Mouse (Mus musculus) kidney, postnatal 14 days (tissue): ENCODE measurements at regions not wholly inside any gene's neighbourhood (a gene's known extent, or its start where the extent isn't known, plus 50 kb on each side); places are given as distances from the start of the nearest gene placed in this dataset.

Experiments
- DNase-seq: peaks from one replicate; pipeline ENCODE4 v3.0.0; 2022; ENCODE audit warnings: mixed read lengths

GRCm38 (mm10) chr5:75346836-75347773, 195.0 kb downstream of the Pdgfra start:
- DNase-seq = no peak

- no peak for DNase-seq
Measured at GRCm38 (mm10) chr5:75347774-75348116, 195.7 kb downstream of the Pdgfra start.

- no peak for DNase-seq
Measured at GRCm38 (mm10) chr5:75355266-75355665, 203.2 kb downstream of the Pdgfra start.

- DNase-seq = no peak
Measured at GRCm38 (mm10) chr5:75358869-75359268, 206.8 kb downstream of the Pdgfra start.

- no peak for DNase-seq
Measured at GRCm38 (mm10) chr5:75363832-75364231, 210.9 kb upstream of the Kit start.

- DNase-seq = no peak
Measured at GRCm38 (mm10) chr5:75367282-75367681, 207.4 kb upstream of the Kit start.

GRCm38 (mm10) chr5:75368691-75369090, 206.0 kb upstream of the Kit start:
- peak; percentile 21 for DNase-seq

- no peak for DNase-seq
Measured at GRCm38 (mm10) chr5:75372849-75373248, 201.9 kb upstream of the Kit start.

- peak; percentile 32 for DNase-seq
Measured at GRCm38 (mm10) chr5:75377311-75378300, 197.1 kb upstream of the Kit start.

GRCm38 (mm10) chr5:75378655-75379054, 196.1 kb upstream of the Kit start:
- no peak for DNase-seq

GRCm38 (mm10) chr5:75380340-75380739, 194.4 kb upstream of the Kit start:
- no peak for DNase-seq

- DNase-seq = no peak
Measured at GRCm38 (mm10) chr5:75382138-75382537, 192.6 kb upstream of the Kit start.

GRCm38 (mm10) chr5:75387886-75388454, 186.7 kb upstream of the Kit start:
- DNase-seq = no peak

GRCm38 (mm10) chr5:75388699-75389260, 185.9 kb upstream of the Kit start:
- no peak for DNase-seq

- DNase-seq = no peak
Measured at GRCm38 (mm10) chr5:75389433-75389971, 185.2 kb upstream of the Kit start.

- no peak for DNase-seq
Measured at GRCm38 (mm10) chr5:75398820-75399219, 175.9 kb upstream of the Kit start.

- no peak for DNase-seq
Measured at GRCm38 (mm10) chr5:75401734-75402133, 173.0 kb upstream of the Kit start.

- DNase-seq = peak; percentile 49
Measured at GRCm38 (mm10) chr5:75402631-75403030, 172.1 kb upstream of the Kit start.

GRCm38 (mm10) chr5:75403531-75403930, 171.2 kb upstream of the Kit start:
- no peak for DNase-seq

GRCm38 (mm10) chr5:75404601-75405285, 170.0 kb upstream of the Kit start:
- peak; percentile 37 for DNase-seq

- peak; percentile 20 for DNase-seq
Measured at GRCm38 (mm10) chr5:75405496-75405895, 169.2 kb upstream of the Kit start.

- DNase-seq = no peak
Measured at GRCm38 (mm10) chr5:75407686-75408085, 167.0 kb upstream of the Kit start.
